Mouse (Mus musculus) heart, postnatal 4 days (tissue): ENCODE data around the gene Gm21985. TPM values are rescaled to one million over a fixed set of nuclear protein-coding genes. Genes with fewer than 3 reads are reported as not detected.

Source experiments
- total RNA-seq, 2 experiments: library from RNA; stranded (reverse); gene quantifications; 2 replicates each; pipeline ENCODE4 v1.2.3; 2021

Gene Gm21985
- total RNA-seq, 2 experiments from 2014 or later: not detected

Other genes starting within 250 kb of the Gm21985 start
- gene Olfr1311, start 241.9 kb upstream of the Gm21985 start, total RNA-seq: not detected
- gene Olfr1312, start 216.1 kb upstream of the Gm21985 start, total RNA-seq: not detected
- gene Olfr1313, start 188.5 kb upstream of the Gm21985 start, total RNA-seq: not detected
- gene Olfr1314, start 169.5 kb upstream of the Gm21985 start, total RNA-seq: not detected
- gene Olfr1315-ps1, start 150.9 kb upstream of the Gm21985 start, total RNA-seq: not detected
- not detected for gene Olfr1316, start 131.3 kb upstream of the Gm21985 start, total RNA-seq
- not detected for gene Olfr1317, start 126.0 kb upstream of the Gm21985 start, total RNA-seq
- gene Olfr1318, start 112.1 kb upstream of the Gm21985 start, total RNA-seq: not detected
- gene Lpcat4, start 26.8 kb upstream of the Gm21985 start, total RNA-seq: 1 to 10 TPM; 6.6 to 7.7 TPM
- not detected for gene Nutm1, start 7.0 kb upstream of the Gm21985 start, total RNA-seq
- gene Nop10, start 4.4 kb upstream of the Gm21985 start, total RNA-seq: 10 to 100 TPM; 64.1 to 65.4 TPM
- gene Slc12a6, start 489 bp upstream of the Gm21985 start, total RNA-seq: 10 to 100 TPM; 35.5 to 36.5 TPM
- gene Emc4, start 101.7 kb downstream of the Gm21985 start, total RNA-seq: 10 to 100 TPM; 57.4 to 61.0 TPM
- gene Katnbl1, start 112.9 kb downstream of the Gm21985 start, total RNA-seq: 10 to 100 TPM; 12.5 to 12.6 TPM
- 10 to 100 TPM; 15.5 to 16.4 TPM for gene Emc7, start 188.7 kb downstream of the Gm21985 start, total RNA-seq
- not detected for gene Chrm5, start 214.5 kb downstream of the Gm21985 start, total RNA-seq
- 10 to 100 TPM; 15.1 to 17.2 TPM for gene Aven, start 226.7 kb downstream of the Gm21985 start, total RNA-seq